Comparison of ENCODE assay signal across 25 mouse cellular contexts in the genomic region with DNA sequence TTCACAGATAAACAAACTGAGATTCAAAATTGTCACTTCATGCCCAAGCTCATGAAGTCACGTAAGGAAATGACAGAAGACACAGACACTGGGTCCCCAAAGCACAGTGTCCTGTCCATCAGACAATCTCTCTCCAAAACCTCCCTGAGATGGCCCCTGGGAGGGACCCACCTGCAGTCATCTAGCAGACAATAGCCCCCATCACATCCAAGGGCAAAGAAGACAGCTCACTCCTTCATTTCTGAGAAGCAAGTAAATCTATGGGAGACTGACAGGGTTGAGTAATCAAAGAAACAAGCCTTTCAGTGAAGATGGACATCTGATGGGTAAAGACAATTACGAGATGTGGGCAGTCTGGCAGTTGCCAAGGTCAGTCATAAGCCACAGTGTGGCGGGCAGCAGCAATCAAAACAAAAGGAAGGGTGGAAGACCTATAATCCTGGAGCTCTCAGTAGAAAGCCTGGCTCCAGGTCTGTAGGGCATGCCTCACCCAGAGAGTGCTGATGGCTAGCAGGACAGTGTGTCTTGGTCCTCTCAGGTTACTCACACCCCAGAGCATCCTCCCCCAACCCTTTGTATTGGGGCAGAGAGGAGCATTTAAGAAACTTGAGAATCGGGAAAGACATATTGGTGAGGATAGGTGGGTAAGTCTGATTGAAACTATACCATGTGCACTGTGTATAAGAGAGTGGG.
"Had no signal": no experiment of that assay in that cellular context is flagged by ENCODE, and none has a peak within 500 bp of the region (broad histone marks: within the 10 kb centered on the region; RNA-seq: fewer than 3 reads in every experiment).

No protein-coding gene starts in this region.

- H3K9ac ChIP-seq: forebrain, postnatal 0 days; hindbrain, embryonic 12.5 days; hindbrain, embryonic 14.5 days; intestine, embryonic 15.5 days; limb, embryonic 13.5 days; limb, embryonic 15.5 days; liver, embryonic 12.5 days; liver, embryonic 14.5 days had no signal

- ATAC-seq: forebrain, postnatal 0 days; hindbrain, embryonic 16.5 days; inflammation-experienced regulatory T-cells, adult 6 months; intestine, embryonic 15.5 days; intestine, postnatal 0 days; liver, embryonic 12.5 days had no signal

- H3K4me2 ChIP-seq: heart, embryonic 11.5 days; hindbrain, embryonic 12.5 days; hindbrain, embryonic 14.5 days; intestine, embryonic 15.5 days; limb, embryonic 13.5 days; limb, embryonic 15.5 days; liver, embryonic 12.5 days had no signal

- DNase-seq: forebrain, postnatal 0 days; gastrocnemius, adult 2 months; gastrocnemius, postnatal 10 days; heart, adult 2 months; heart, postnatal 10 days; heart, postnatal 4 days; kidney, adult 2 months; kidney, postnatal 25 days; kidney, postnatal 4 days; layer of hippocampus, adult 9-11 months; layer of hippocampus, postnatal 36 days; left cerebral cortex, postnatal 4 days had no signal

- H3K9me3 ChIP-seq: hindbrain, embryonic 10.5 days; hindbrain, embryonic 12.5 days; intestine, embryonic 15.5 days; limb, embryonic 13.5 days; limb, embryonic 15.5 days; liver, embryonic 12.5 days had no signal

- H3K4me1 ChIP-seq: hindbrain, embryonic 12.5 days; intestine, embryonic 15.5 days; limb, embryonic 15.5 days; liver, embryonic 12.5 days had no signal

- H3K27ac ChIP-seq: gastrocnemius, adult 2 months; heart, adult 2 months; hindbrain, embryonic 10.5 days; hindbrain, embryonic 12.5 days; hindbrain, embryonic 14.5 days; intestine, embryonic 15.5 days; kidney, postnatal 0 days; limb, embryonic 13.5 days; limb, embryonic 15.5 days; liver, embryonic 12.5 days; liver, embryonic 14.5 days had no signal

- H3K4me3 ChIP-seq: gastrocnemius, adult 2 months; heart, adult 2 months; hindbrain, embryonic 10.5 days; hindbrain, embryonic 12.5 days; intestine, embryonic 15.5 days; limb, embryonic 13.5 days; limb, embryonic 15.5 days; liver, embryonic 12.5 days had no signal

- H3K27me3 ChIP-seq: intestine, embryonic 15.5 days; limb, embryonic 13.5 days; limb, embryonic 15.5 days; liver, embryonic 12.5 days had no signal

- H3K36me3 ChIP-seq: hindbrain, embryonic 10.5 days; hindbrain, embryonic 12.5 days; intestine, embryonic 15.5 days; limb, embryonic 13.5 days; limb, embryonic 15.5 days; liver, embryonic 12.5 days had no signal
